Mouse (Mus musculus) hindbrain, embryonic 15.5 days (tissue): Measurements from ENCODE around the gene Serpinh1. TPM values are rescaled to one million over a fixed set of nuclear protein-coding genes. Genes with fewer than 3 reads are reported as not detected.
A peak's percentile ranks its signal among the peaks of the same experiment; 100 is the strongest.

Experiments
- ATAC-seq: fragments of 200-750 bp; cut with Nextera tagmentation; 2 replicates; pipeline ENCODE4 v1.8.0; 2017; ENCODE audit warnings: low read depth, moderate number of reproducible peaks, moderate TSS enrichment; ENCODE audit not compliant: low FRiP score
- H3K27ac ChIP-seq: fragments of 300-500 bp; sonication (generic); replicated peaks from 2 replicates; pipeline ENCODE4 v1.5.1; 2015; ENCODE audit warnings: mild to moderate bottlenecking, inconsistent platforms
- H3K27me3 ChIP-seq: fragments of 300-500 bp; sonication (generic); 2 replicates; pipeline ENCODE4 v1.6.1; 2015; ENCODE audit warnings: control low read depth, inconsistent platforms
- H3K36me3 ChIP-seq: fragments of 300-500 bp; sonication (generic); 2 replicates; pipeline ENCODE4 v1.6.1; 2015; ENCODE audit warnings: control low read depth, inconsistent platforms
- H3K4me1 ChIP-seq: fragments of 300-500 bp; sonication (generic); replicated peaks from 2 replicates; pipeline ENCODE4 v1.6.1; 2015; ENCODE audit warnings: control low read depth, inconsistent platforms
- H3K4me2 ChIP-seq: fragments of 300-500 bp; sonication (generic); 2 replicates; pipeline ENCODE4 v1.6.1; 2015; ENCODE audit warnings: moderate library complexity, mild to moderate bottlenecking, inconsistent platforms
- H3K4me3 ChIP-seq: fragments of 300-500 bp; sonication (generic); 2 replicates; pipeline ENCODE4 v1.5.1; 2015; ENCODE audit warnings: mild to moderate bottlenecking, inconsistent platforms
- H3K9ac ChIP-seq: fragments of 300-500 bp; sonication (generic); 2 replicates; pipeline ENCODE4 v1.6.1; 2015; ENCODE audit warnings: inconsistent platforms
- H3K9me3 ChIP-seq: fragments of 300-500 bp; sonication (generic); 2 replicates; pipeline ENCODE4 v1.6.1; 2016; ENCODE audit warnings: control low read depth, inconsistent platforms
- WGBS: fragments of 180-500 bp; shearing (Covaris S2); methylation state at CpG from one replicate; pipeline ENCODE4 v1.1.7; 2015; 5-methylcytosine and 5-hydroxymethylcytosine counted together
- polyA plus RNA-seq: library from polyadenylated mRNA; unstranded; fragments of >200 nt; fragmentation: Nextera tagmentation; extraction: Ambion mirVana; gene quantifications from 2 replicates; pipeline ENCODE4 v1.2.1, GENCODE M21; 2015

Serpinh1 gene
- polyA plus RNA-seq, 1 experiment from 2014 or later = 286 TPM

DNA sequence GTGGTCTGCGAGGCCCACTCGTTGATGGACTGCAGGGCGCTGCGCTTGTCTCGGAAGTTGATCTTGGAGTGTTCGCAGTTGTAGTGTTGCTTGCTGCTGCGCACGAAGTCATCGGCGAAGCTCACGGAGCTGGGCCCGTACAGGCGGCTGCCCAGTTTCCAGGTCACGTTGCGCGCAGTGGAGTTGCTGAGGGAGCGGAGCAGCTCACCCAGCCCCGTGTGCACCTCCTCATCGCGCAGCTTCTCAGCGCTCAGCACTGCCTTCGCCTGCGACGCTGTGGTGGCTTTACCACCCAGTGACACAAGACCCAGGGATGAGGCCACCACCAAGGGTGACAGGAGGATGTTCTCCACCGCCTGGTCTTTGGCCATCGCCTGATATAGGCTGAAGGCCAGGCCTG is 4.2 kb downstream of the Serpinh1 start:
- H3K27me3 ChIP-seq = no peaks in the 10 kb centered on the region
- ATAC-seq = no peak
- H3K27ac ChIP-seq = no peak overlapping the region
- peaks cover 35% of the 10 kb centered on the region for H3K4me1 ChIP-seq
- no peak overlapping the region for H3K9ac ChIP-seq
- H3K9me3 ChIP-seq = no peaks in the 10 kb centered on the region
- H3K4me3 ChIP-seq = no peak overlapping the region
- 97% methylated on average over 26 of the region's 26 CpGs for WGBS
- H3K4me2 ChIP-seq = no peak overlapping the region
- H3K36me3 ChIP-seq = no peaks in the 10 kb centered on the region; the same call in 1 of the 2 replicates

DNA sequence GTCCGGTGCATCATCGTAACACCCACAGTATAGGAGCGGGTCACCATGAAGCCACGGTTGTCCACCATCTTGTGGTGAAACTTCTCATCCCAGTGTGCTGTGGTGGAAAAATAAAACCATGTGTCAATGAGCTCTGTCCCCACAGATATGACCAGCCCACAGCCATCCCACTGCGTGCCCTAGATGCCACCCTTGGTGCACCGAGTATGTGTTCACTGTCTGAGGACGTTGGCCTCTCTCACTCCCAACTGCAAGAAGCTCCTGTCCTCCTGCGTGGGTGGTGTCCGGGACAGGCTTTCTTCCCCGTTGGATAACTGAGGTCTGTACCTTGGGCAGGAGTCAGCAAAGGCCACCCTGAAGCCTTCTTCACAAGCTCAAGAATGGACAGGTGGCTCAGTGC is 5.8 kb downstream of the Serpinh1 start:
- no peak overlapping the region for H3K4me2 ChIP-seq
- no peaks in the 10 kb centered on the region for H3K9me3 ChIP-seq
- no peaks in the 10 kb centered on the region; the same call in 1 of the 2 replicates for H3K36me3 ChIP-seq
- 96% methylated on average over 10 of the region's 10 CpGs for WGBS
- H3K4me3 ChIP-seq = no peak overlapping the region
- H3K27me3 ChIP-seq = no peaks in the 10 kb centered on the region
- no peak overlapping the region for H3K9ac ChIP-seq
- no peak for ATAC-seq
- H3K27ac ChIP-seq = no peak overlapping the region
- H3K4me1 ChIP-seq = peaks cover 24% of the 10 kb centered on the region

DNA sequence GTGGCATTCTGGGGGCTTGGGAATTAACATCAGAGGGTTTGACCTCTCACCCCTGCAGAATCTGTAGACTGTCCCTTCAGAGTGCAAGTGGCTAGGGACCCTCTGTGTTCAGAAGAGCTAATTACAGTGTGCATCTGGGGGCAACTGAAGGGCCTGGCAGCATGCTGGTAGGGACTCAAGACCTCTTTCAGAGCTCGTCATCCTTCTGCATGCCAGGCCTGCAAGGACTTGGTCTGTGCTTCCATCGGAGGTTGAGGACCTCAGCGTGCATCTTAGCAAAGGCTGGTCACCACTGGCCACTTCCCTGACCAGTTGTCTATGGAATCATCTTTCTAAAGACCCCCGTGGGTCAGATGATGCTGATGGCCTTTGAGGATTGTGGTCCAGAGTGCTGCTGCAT is 9.5 kb downstream of the Serpinh1 start:
- Histone ChIP-seq H3K4me3 (no peak overlapping the region), H3K4me2 (no peak overlapping the region), H3K36me3 (peaks cover 1% of the 10 kb centered on the region; the same call in 1 of the 2 replicates), H3K9me3 (no peaks in the 10 kb centered on the region), H3K4me1 (no peaks in the 10 kb centered on the region), H3K9ac (no peak overlapping the region), H3K27ac (no peak overlapping the region), H3K27me3 (no peaks in the 10 kb centered on the region)
- ATAC-seq = no peak
- 85% methylated on average over 4 of the region's 4 CpGs for WGBS

DNA sequence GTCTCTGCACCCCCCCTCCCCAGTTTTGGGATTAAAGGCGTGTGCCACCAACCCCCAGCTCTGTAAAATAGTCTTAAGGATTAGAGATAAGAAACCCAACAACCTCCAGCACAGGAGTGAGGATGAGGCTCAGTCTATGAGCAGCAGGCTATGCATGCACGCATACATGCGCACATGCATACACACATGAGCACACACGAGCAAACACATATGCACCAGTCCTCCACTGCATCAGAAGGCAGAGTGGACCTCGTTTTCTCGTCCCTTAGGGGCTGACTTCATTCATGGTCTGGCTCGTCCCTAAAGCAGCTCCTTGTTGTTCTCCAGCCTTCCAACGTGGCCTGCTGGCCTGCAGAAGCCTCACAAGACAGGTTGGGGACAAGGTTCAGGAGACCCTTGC is 12.3 kb downstream of the Serpinh1 start:
- no peak for ATAC-seq

DNA sequence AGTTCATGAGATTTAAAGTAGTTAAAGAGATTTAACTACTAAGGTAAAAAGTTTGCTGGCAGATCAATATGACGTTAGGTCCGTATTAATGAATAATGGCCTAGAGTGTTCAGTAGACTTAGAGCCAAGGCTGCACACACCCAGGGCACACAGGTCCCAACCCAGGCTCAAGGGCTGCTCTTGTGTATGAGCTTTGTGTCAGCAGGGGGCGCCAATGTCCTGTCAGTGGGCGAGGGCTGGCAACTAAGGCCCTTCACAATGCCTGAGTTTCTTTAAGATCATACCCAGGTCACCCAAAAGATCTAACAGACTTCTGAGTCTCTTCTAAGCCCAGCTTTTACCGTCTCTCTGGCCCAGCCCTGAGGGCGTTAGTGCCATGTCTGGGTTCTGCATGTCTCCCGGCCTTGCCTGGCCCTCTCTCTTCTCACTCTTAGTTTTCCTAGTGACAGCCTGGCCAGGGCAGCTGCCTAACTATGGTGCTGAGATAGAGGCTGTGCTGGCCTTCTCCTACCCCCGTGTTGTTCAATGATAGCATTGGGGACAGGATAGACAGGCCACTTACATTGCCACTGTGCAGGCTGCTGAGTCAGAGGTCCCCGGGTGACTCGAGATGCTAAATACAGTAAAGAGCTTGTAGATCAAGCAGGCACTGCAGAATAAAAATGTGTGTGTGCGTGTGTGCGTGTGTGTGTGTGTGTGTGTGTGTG is 20.1 kb downstream of the Serpinh1 start:
- Histone ChIP-seq H3K36me3 (peaks cover 19% of the 10 kb centered on the region), H3K4me3 (no peak overlapping the region), H3K9ac (no peak overlapping the region), H3K9me3 (no peaks in the 10 kb centered on the region), H3K27me3 (no peaks in the 10 kb centered on the region), H3K4me2 (no peak overlapping the region), H3K4me1 (peaks cover 9% of the 10 kb centered on the region), H3K27ac (0 out of 2 replicates have a peak overlapping the region, but pooled peaks have one; percentile 27)
- 48% methylated on average over 12 of the region's 12 CpGs for WGBS
- ATAC-seq = no peak; the same call in 1 of the 2 replicates

More for the DNA sequence above, 12.3 kb downstream of the Serpinh1 start:
- H3K27ac ChIP-seq = no peak overlapping the region
- H3K9ac ChIP-seq = no peak overlapping the region
- H3K4me3 ChIP-seq = no peak overlapping the region
- WGBS = 81% methylated on average over 8 of the region's 8 CpGs
- no peaks in the 10 kb centered on the region for H3K9me3 ChIP-seq
- H3K4me1 ChIP-seq = no peaks in the 10 kb centered on the region
- no peaks in the 10 kb centered on the region for H3K27me3 ChIP-seq
- H3K4me2 ChIP-seq = no peak overlapping the region
- H3K36me3 ChIP-seq = peaks cover 24% of the 10 kb centered on the region

DNA sequence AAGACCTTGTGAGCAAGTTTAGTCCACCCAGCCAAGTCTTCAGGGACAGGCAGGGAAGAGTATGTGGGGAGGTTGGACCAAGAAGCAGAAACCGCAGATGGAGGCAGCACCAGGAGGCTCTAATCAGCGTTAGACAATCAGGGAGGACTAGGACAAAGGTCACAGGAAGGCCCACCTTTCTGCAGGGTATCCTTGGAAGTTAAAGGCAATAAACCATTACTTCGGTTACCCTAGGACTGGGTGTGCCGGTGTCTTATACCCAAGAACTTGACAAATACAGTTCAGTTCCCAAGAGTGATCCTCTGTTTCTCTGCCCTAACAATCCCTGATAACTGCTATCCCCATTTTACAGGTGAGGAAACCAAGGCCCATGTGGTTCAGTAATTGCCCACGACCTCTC is 23.0 kb downstream of the Serpinh1 start:
- H3K4me1 ChIP-seq = peaks cover 10% of the 10 kb centered on the region
- H3K4me2 ChIP-seq = no peak overlapping the region
- ATAC-seq = no peak
- H3K36me3 ChIP-seq = no peaks in the 10 kb centered on the region; the same call in 1 of the 2 replicates
- WGBS = 90% methylated on average over 5 of the region's 5 CpGs
- no peak overlapping the region for H3K27ac ChIP-seq
- no peaks in the 10 kb centered on the region for H3K9me3 ChIP-seq
- no peaks in the 10 kb centered on the region for H3K27me3 ChIP-seq
- H3K9ac ChIP-seq = no peak overlapping the region
- H3K4me3 ChIP-seq = no peak overlapping the region

DNA sequence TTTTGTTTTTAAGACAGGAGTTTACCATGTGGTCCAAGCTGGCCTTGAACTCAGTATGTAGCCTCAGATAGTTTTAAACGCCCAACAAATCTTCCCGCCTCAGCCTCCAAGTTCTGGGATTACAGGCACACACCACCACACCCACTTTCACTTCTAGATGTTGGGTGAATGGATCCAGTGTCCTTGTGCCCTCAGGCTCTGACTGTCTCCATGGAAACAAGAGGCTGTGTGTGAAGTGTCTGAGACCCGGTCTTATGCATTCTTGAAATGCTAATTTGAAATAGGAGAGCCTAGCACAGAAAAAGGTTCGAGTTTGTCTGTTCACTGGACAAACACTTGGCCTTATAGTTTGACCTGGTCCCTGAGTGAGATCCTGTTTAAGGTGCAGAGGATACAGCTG is 24.2 kb downstream of the Serpinh1 start:
- H3K9ac ChIP-seq = no peak overlapping the region
- H3K4me2 ChIP-seq = no peak overlapping the region
- no peaks in the 10 kb centered on the region for H3K9me3 ChIP-seq
- H3K27ac ChIP-seq = no peak overlapping the region
- H3K27me3 ChIP-seq = no peaks in the 10 kb centered on the region
- H3K4me1 ChIP-seq = peaks cover 19% of the 10 kb centered on the region
- H3K36me3 ChIP-seq = peaks cover 3% of the 10 kb centered on the region
- 44% methylated on average over 4 of the region's 4 CpGs for WGBS
- H3K4me3 ChIP-seq = no peak overlapping the region
- ATAC-seq = no peak

DNA sequence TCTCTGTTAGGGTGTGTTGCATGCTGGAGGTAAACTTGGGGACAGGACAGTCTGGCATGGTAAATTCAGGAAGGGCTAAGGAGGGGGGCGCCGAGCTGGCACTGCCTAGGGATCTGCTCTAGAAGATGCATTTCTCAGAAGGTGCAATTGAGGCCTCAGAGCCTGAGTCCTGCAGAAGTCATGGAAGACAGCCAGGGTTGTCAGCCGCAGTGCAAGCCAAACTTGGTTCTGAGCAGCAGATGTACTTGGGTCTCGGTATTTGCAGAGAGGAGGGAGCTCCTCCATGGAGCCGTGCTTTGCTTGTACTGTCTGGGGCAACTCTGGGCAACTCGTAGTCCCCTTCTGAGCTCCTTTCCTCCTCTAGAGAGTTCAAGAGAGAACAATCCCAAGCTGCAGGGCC is 26.9 kb downstream of the Serpinh1 start:
- Histone ChIP-seq H3K4me3 (no peak overlapping the region), H3K36me3 (peaks cover 6% of the 10 kb centered on the region), H3K9ac (no peak overlapping the region), H3K4me1 (peaks cover 16% of the 10 kb centered on the region), H3K27me3 (no peaks in the 10 kb centered on the region), H3K27ac (no peak overlapping the region), H3K4me2 (no peak overlapping the region), H3K9me3 (no peaks in the 10 kb centered on the region)
- ATAC-seq = no peak
- 66% methylated on average over 6 of the region's 6 CpGs for WGBS

DNA sequence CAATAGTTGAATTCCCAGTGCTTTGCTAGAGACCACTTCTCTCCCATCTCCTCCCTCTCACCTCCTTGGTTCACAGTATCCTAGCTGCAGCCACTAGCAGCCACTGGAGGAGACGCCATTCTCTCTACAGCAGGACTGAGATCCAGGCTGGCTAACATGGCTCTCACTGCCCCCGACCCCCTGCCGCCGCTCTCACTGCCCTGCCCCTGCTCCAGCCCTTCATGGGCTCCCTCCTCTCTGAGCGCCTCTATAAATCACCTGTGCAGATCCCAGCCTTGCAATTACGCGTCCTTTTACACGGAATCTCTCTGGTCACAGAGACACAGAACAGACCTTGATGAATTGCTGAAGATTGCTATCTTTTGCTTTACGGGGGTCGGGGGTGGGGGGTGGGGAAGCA is 28.2 kb downstream of the Serpinh1 start:
- no peak overlapping the region for H3K9ac ChIP-seq
- H3K4me1 ChIP-seq = peaks cover 26% of the 10 kb centered on the region
- H3K27ac ChIP-seq = 0 out of 2 replicates have a peak overlapping the region, but pooled peaks have one; percentile 30
- no peaks in the 10 kb centered on the region for H3K27me3 ChIP-seq
- H3K36me3 ChIP-seq = peaks cover 6% of the 10 kb centered on the region
- ATAC-seq = 0 out of 2 replicates have a peak, but pooled peaks have one; percentile 12
- no peak overlapping the region for H3K4me2 ChIP-seq
- no peak overlapping the region for H3K4me3 ChIP-seq
- H3K9me3 ChIP-seq = no peaks in the 10 kb centered on the region
- 19% methylated on average over 10 of the region's 10 CpGs for WGBS

DNA sequence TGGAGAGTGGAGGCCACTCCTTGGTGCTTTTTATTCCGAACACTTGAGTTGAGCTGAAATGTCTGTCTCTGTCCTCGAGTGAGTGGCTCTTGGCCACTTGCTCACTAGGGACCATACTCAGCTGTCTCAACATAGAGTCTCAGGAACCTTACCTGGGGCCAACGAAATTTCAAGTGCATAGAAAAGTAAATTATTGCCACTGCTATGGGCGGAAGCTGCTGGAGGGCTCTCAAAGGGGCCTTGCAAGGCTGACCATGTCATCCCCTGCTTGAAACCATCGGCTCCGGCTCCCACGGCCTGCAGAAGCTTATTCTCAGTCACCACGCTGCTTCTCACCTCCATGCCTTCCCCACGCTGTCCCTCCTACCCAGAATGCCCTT is 29.7 kb downstream of the Serpinh1 start:
- 86% methylated on average over 9 of the region's 9 CpGs for WGBS
- no peak for ATAC-seq
- Histone ChIP-seq H3K36me3 (peaks cover 9% of the 10 kb centered on the region), H3K9me3 (no peaks in the 10 kb centered on the region), H3K4me1 (peaks cover 34% of the 10 kb centered on the region), H3K27ac (no peak overlapping the region), H3K27me3 (no peaks in the 10 kb centered on the region), H3K9ac (no peak overlapping the region), H3K4me2 (no peak overlapping the region), H3K4me3 (no peak overlapping the region)

DNA sequence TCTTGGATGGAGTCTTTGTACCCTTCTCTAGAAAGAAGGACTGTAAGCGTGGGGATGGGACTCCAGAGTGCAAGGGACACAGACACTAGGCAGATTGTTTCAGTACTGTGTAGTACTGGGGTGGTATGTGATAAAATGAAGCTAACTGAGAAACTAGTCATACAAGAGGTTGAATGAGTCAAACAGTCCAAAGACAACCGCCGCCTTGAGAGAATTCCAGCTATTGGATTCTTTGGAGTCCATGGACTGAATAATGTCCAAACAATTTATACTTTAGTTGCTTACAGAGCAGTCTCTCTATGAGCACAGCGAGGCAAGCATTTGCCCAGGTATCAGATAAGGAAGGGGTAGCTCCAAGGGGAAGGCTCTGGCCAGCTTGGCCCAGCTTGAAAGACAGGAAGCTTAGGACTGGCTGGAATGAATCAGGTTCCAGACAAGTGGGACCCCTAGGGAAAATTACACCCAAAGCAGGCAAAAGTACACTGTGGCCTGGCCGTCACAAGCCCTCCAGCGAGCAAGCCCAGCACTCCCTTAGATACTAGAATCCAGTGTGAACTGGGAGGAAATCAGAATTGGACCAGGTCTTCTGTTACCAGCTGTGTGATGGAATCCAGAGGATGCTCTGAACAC is 30.2 kb downstream of the Serpinh1 start:
- no peaks in the 10 kb centered on the region for H3K27me3 ChIP-seq
- no peak overlapping the region for H3K4me2 ChIP-seq
- no peaks in the 10 kb centered on the region for H3K9me3 ChIP-seq
- no peak overlapping the region for H3K4me3 ChIP-seq
- no peak overlapping the region for H3K27ac ChIP-seq
- H3K36me3 ChIP-seq = peaks cover 13% of the 10 kb centered on the region
- 88% methylated on average over 6 of the region's 6 CpGs for WGBS
- peaks cover 37% of the 10 kb centered on the region for H3K4me1 ChIP-seq
- ATAC-seq = no peak
- no peak overlapping the region for H3K9ac ChIP-seq

DNA sequence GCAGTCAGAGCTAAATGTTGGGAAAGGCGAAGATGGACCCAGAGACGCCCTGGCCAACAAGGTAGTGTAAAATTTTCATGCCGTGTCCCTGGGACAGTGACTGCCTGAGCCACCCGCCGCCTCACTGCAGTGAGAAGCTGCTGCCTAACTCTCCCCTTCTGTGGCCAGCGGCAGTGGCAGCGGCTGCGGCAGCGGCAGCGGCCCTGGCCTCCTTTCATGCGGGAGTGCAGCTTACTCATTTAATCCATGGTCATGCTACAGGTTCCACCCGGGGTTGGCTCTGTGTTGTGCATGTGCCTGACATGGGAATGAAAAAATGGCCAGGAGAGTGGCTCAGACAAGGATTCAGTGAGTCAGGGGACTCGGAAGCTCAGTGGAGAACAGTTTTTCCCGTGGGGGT is 32.5 kb downstream of the Serpinh1 start:
- H3K4me2 ChIP-seq = no peak overlapping the region
- H3K27me3 ChIP-seq = no peaks in the 10 kb centered on the region
- H3K4me3 ChIP-seq = no peak overlapping the region
- H3K27ac ChIP-seq = no peak overlapping the region; the same call in 1 of the 2 replicates
- no peaks in the 10 kb centered on the region for H3K9me3 ChIP-seq
- H3K4me1 ChIP-seq = peaks cover 39% of the 10 kb centered on the region
- peaks cover 29% of the 10 kb centered on the region for H3K36me3 ChIP-seq
- WGBS = 31% methylated on average over 14 of the region's 14 CpGs
- H3K9ac ChIP-seq = no peak overlapping the region
- ATAC-seq = no peak
